Comparison of ENCODE assay signal across 12 mouse cellular contexts in genomic region chr7:96716911-96717310, GRCm38 (mm10).
"Had no signal": no experiment of that assay in that cellular context is flagged by ENCODE, and none has a peak within 500 bp of the region (broad histone marks: within the 10 kb centered on the region; RNA-seq: fewer than 3 reads in every experiment).

No protein-coding gene starts in this region.

- DNase-seq: retina, postnatal 1 day; right cerebral cortex, adult 18-20 months; right cerebral cortex, postnatal 14 days; right cerebral cortex, postnatal 25 days; right cerebral cortex, postnatal 4 days; spleen, adult 18-20 months; thymus, adult 18-20 months; thymus, adult 2 months; thymus, postnatal 14 days; thymus, postnatal 25 days; thymus, postnatal 36 days; thymus, postnatal 4 days had no signal
